Mouse (Mus musculus): ENCODE results near the gene C1qtnf5. TPM values are rescaled to one million over a fixed set of nuclear protein-coding genes. Genes with fewer than 3 reads are reported as not detected.

The C1qtnf5 gene
- polyA plus RNA-seq (2012; rRNA removed): 24.7 and 30.5 TPM in 2 replicates

GRCm38 (mm10) chr9:44107110-44107509 is at the start of gene C1qtnf5:
TSS of gene C1qtnf5 (plus strand) at chr9:44107245.
- H3K4me3 ChIP-seq (ENCODE audit: insufficient read depth, low read length): no peak within 1 kb of the TSS
- H3K27ac ChIP-seq (ENCODE audit: insufficient read depth, low read length): 0 out of 2 replicates have a peak within 1 kb of the TSS, but pooled peaks have one; percentile 9
- H3K4me1 ChIP-seq (ENCODE audit: control insufficient read depth, insufficient read depth, low read length): peaks cover 3% of the 10 kb centered on the region; the same call in 1 of the 2 replicates
- TF ChIP-seq CTCF (IDR thresholded peaks at IDR 0.05; ENCODE audit: extremely low read depth, insufficient read depth, low read length) (no peak), POLR2A (IDR thresholded peaks at IDR 0.05; ENCODE audit: extremely low read depth, insufficient read depth, low read length) (no peak)

GRCm38 (mm10) chr9:44058606-44059005 is 48.4 kb upstream of the C1qtnf5 start:
- Histone ChIP-seq H3K27ac (ENCODE audit: insufficient read depth, low read length) (no peak overlapping the region), H3K4me1 (ENCODE audit: control insufficient read depth, insufficient read depth, low read length) (no peaks in the 10 kb centered on the region), H3K4me3 (ENCODE audit: insufficient read depth, low read length) (no peak overlapping the region)
- no peak for TF ChIP-seq CTCF (IDR thresholded peaks at IDR 0.05; ENCODE audit: extremely low read depth, insufficient read depth, low read length)

GRCm38 (mm10) chr9:44065177-44065576 is 41.9 kb upstream of the C1qtnf5 start:
- no peak overlapping the region for H3K4me3 ChIP-seq (ENCODE audit: insufficient read depth, low read length)
- no peaks in the 10 kb centered on the region for H3K4me1 ChIP-seq (ENCODE audit: control insufficient read depth, insufficient read depth, low read length)
- no peak for TF ChIP-seq CTCF (IDR thresholded peaks at IDR 0.05; ENCODE audit: extremely low read depth, insufficient read depth, low read length)
- TF ChIP-seq POLR2A (IDR thresholded peaks at IDR 0.05; ENCODE audit: extremely low read depth, insufficient read depth, low read length): no peak
- no peak overlapping the region for H3K27ac ChIP-seq (ENCODE audit: insufficient read depth, low read length)

GRCm38 (mm10) chr9:44066785-44067225 is 40.2 kb upstream of the C1qtnf5 start, which contains the start of gene Usp2:
TSS of gene Usp2 (plus strand) at chr9:44067021.
- Histone ChIP-seq H3K27ac (ENCODE audit: insufficient read depth, low read length) (peak within 1 kb of the TSS; percentile 87), H3K4me3 (ENCODE audit: insufficient read depth, low read length) (peak within 1 kb of the TSS; percentile 93), H3K4me1 (ENCODE audit: control insufficient read depth, insufficient read depth, low read length) (no peaks in the 10 kb centered on the region)
- TF ChIP-seq CTCF (IDR thresholded peaks at IDR 0.05; ENCODE audit: extremely low read depth, insufficient read depth, low read length) (peak; percentile 62), POLR2A (IDR thresholded peaks at IDR 0.05; ENCODE audit: extremely low read depth, insufficient read depth, low read length) (peak; percentile 79)

DNA sequence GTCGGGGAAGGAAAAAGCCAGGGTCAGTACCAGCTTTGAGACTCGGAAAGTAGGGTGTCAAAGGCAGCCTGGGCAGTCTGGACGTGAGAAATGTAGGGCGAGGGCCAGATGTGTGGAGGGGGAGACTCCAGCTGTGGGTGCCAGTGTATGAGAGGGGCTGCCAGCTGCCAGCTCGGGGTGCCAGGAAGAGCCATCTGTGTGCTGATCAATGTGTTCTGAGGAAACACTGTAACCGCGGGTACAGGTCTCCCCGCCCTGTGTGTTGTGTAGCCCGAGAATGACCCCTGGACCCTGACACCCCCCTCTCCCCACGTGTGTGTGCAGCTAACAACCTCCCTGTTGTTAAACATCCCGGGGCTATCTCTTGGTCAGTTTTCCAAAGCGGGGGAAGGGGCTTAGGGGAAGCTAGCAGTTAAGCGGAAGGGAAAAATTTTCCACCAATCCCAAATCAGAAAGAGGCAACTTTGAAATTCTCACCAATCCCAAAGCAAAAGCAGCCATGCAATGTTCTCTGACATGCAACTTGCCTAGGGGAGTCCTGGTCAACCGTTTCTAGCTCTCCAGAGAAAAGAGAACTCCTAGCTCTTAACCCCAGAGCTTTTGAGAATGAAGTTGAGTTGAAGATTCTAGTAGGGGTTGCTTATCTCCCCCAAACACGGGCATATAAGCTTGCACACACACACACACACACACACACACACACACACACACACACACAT is 39.6 kb upstream of the C1qtnf5 start:
- no peak for TF ChIP-seq CTCF (IDR thresholded peaks at IDR 0.05; ENCODE audit: extremely low read depth, insufficient read depth, low read length)
- TF ChIP-seq POLR2A (IDR thresholded peaks at IDR 0.05; ENCODE audit: extremely low read depth, insufficient read depth, low read length): no peak
- H3K4me3 ChIP-seq (ENCODE audit: insufficient read depth, low read length): peak overlapping the region; percentile 93
- no peaks in the 10 kb centered on the region for H3K4me1 ChIP-seq (ENCODE audit: control insufficient read depth, insufficient read depth, low read length)
- H3K27ac ChIP-seq (ENCODE audit: insufficient read depth, low read length): peak overlapping the region; percentile 87

GRCm38 (mm10) chr9:44067960-44068330 is 39.1 kb upstream of the C1qtnf5 start:
- Histone ChIP-seq H3K4me3 (ENCODE audit: insufficient read depth, low read length) (peak overlapping the region; percentile 93; the same call in 1 of the 2 replicates), H3K4me1 (ENCODE audit: control insufficient read depth, insufficient read depth, low read length) (no peaks in the 10 kb centered on the region), H3K27ac (ENCODE audit: insufficient read depth, low read length) (no peak overlapping the region)
- no peak for TF ChIP-seq POLR2A (IDR thresholded peaks at IDR 0.05; ENCODE audit: extremely low read depth, insufficient read depth, low read length)
- no peak for TF ChIP-seq CTCF (IDR thresholded peaks at IDR 0.05; ENCODE audit: extremely low read depth, insufficient read depth, low read length)

- TF ChIP-seq CTCF (IDR thresholded peaks at IDR 0.05; ENCODE audit: extremely low read depth, insufficient read depth, low read length) (no peak), POLR2A (IDR thresholded peaks at IDR 0.05; ENCODE audit: extremely low read depth, insufficient read depth, low read length) (no peak)
- Histone ChIP-seq H3K27ac (ENCODE audit: insufficient read depth, low read length) (no peak overlapping the region), H3K4me1 (ENCODE audit: control insufficient read depth, insufficient read depth, low read length) (no peaks in the 10 kb centered on the region)
Observed at GRCm38 (mm10) chr9:44069252-44069651, 37.8 kb upstream of the C1qtnf5 start.

GRCm38 (mm10) chr9:44070113-44070843 is 36.8 kb upstream of the C1qtnf5 start:
- no peak overlapping the region for H3K4me3 ChIP-seq (ENCODE audit: insufficient read depth, low read length)

More at GRCm38 (mm10) chr9:44069252-44069651, 37.8 kb upstream of the C1qtnf5 start:
- no peak overlapping the region for H3K4me3 ChIP-seq (ENCODE audit: insufficient read depth, low read length)

GRCm38 (mm10) chr9:44070844-44071231 is 36.2 kb upstream of the C1qtnf5 start:
- Histone ChIP-seq H3K4me1 (ENCODE audit: control insufficient read depth, insufficient read depth, low read length) (no peaks in the 10 kb centered on the region), H3K4me3 (ENCODE audit: insufficient read depth, low read length) (no peak overlapping the region), H3K27ac (ENCODE audit: insufficient read depth, low read length) (no peak overlapping the region)
- TF ChIP-seq CTCF (IDR thresholded peaks at IDR 0.05; ENCODE audit: extremely low read depth, insufficient read depth, low read length) (no peak), POLR2A (IDR thresholded peaks at IDR 0.05; ENCODE audit: extremely low read depth, insufficient read depth, low read length) (no peak)

More at GRCm38 (mm10) chr9:44070113-44070843, 36.8 kb upstream of the C1qtnf5 start:
- Histone ChIP-seq H3K27ac (ENCODE audit: insufficient read depth, low read length) (no peak overlapping the region), H3K4me1 (ENCODE audit: control insufficient read depth, insufficient read depth, low read length) (no peaks in the 10 kb centered on the region)
- TF ChIP-seq CTCF (IDR thresholded peaks at IDR 0.05; ENCODE audit: extremely low read depth, insufficient read depth, low read length) (no peak), POLR2A (IDR thresholded peaks at IDR 0.05; ENCODE audit: extremely low read depth, insufficient read depth, low read length) (no peak)

Data from cortical plate, adult 2 months (tissue).